Mouse (Mus musculus) left cerebral cortex, adult 18-20 months (tissue): ENCODE results near the gene Stx1a. TPM values are rescaled to one million over a fixed set of nuclear protein-coding genes. Genes with fewer than 3 reads are reported as not detected.

Experiments
- DNase-seq, 2 experiments: peaks; one replicate each; pipeline ENCODE4 v3.0.0; 2021 to 2022; ENCODE audit warnings: low spot score in 2 of 2, mixed read lengths in 1 of 2
- long read RNA-seq, 2 experiments: library from polyadenylated mRNA; stranded (forward); transcript quantifications; one replicate each; pipeline ENCODE4 v2.0.0; 2021
- total RNA-seq, 2 experiments: library from RNA; stranded (reverse); gene quantifications; 2 replicates each; pipeline ENCODE4 v1.2.3; 2021

Stx1a gene
- 100 to 1,000 TPM; 309 to 311 TPM for total RNA-seq
- long read RNA-seq, experiment 1, transcript Stx1a-201 (10 exons, 2,162 nt) = major isoform, 517 of 649 reads
- long read RNA-seq, experiment 1, partial matches to known transcripts = 84 of 649 reads
- long read RNA-seq, experiment 1, other reads (novel, unspliced or antisense) = 48 of 649 reads
- long read RNA-seq, experiment 2, transcript Stx1a-201 (10 exons, 2,162 nt) = major isoform, 371 of 486 reads
- long read RNA-seq, experiment 2, partial matches to known transcripts = 80 of 486 reads
- long read RNA-seq, experiment 2, other reads (novel, unspliced or antisense) = 33 of 486 reads

GRCm38 (mm10) chr5:135023344-135024173, at the start of gene Stx1a:
Stx1a (plus strand) TSS chr5:135023482.
- peak; percentile 79 to 90 for DNase-seq

GRCm38 (mm10) chr5:134973526-134973925, 49.8 kb upstream of the Stx1a start:
- no peak for DNase-seq

GRCm38 (mm10) chr5:134974294-134974693, 49.0 kb upstream of the Stx1a start:
- no peak for DNase-seq

GRCm38 (mm10) chr5:134974921-134975320, 48.4 kb upstream of the Stx1a start:
- DNase-seq = no peak

- no peak for DNase-seq
Measured at GRCm38 (mm10) chr5:134976164-134976563, 47.1 kb upstream of the Stx1a start.

- DNase-seq = no peak
Measured at GRCm38 (mm10) chr5:134976577-134977250, 46.6 kb upstream of the Stx1a start.

GRCm38 (mm10) chr5:134977837-134978236, 45.4 kb upstream of the Stx1a start:
- DNase-seq = no peak

GRCm38 (mm10) chr5:134981149-134981548, 42.1 kb upstream of the Stx1a start:
- no peak for DNase-seq

- DNase-seq = no peak
Measured at GRCm38 (mm10) chr5:134983111-134983510, 40.2 kb upstream of the Stx1a start.

- DNase-seq = no peak
Measured at GRCm38 (mm10) chr5:134983771-134984170, 39.5 kb upstream of the Stx1a start.

GRCm38 (mm10) chr5:134985633-134986297, 37.5 kb upstream of the Stx1a start, which contains the start of gene Cldn3:
Cldn3 (plus strand) TSS chr5:134986214.
- no peak for DNase-seq

- no peak for DNase-seq
Measured at GRCm38 (mm10) chr5:134986298-134987268, 36.7 kb upstream of the Stx1a start.

- DNase-seq = no peak
Measured at GRCm38 (mm10) chr5:134989166-134989565, 34.1 kb upstream of the Stx1a start.

- no peak for DNase-seq
Measured at GRCm38 (mm10) chr5:134989741-134990140, 33.5 kb upstream of the Stx1a start.

- no peak for DNase-seq
Measured at GRCm38 (mm10) chr5:134992566-134992965, 30.7 kb upstream of the Stx1a start.

- DNase-seq = no peak
Measured at GRCm38 (mm10) chr5:134998359-134998758, 24.9 kb upstream of the Stx1a start.

GRCm38 (mm10) chr5:134999797-135000196, 23.5 kb upstream of the Stx1a start:
- no peak for DNase-seq

GRCm38 (mm10) chr5:135000751-135001150, 22.5 kb upstream of the Stx1a start:
- no peak for DNase-seq

GRCm38 (mm10) chr5:135001309-135001708, 22.0 kb upstream of the Stx1a start:
- DNase-seq = no peak

- no peak for DNase-seq
Measured at GRCm38 (mm10) chr5:135002151-135002550, 21.1 kb upstream of the Stx1a start.
